In the genomic region with DNA sequence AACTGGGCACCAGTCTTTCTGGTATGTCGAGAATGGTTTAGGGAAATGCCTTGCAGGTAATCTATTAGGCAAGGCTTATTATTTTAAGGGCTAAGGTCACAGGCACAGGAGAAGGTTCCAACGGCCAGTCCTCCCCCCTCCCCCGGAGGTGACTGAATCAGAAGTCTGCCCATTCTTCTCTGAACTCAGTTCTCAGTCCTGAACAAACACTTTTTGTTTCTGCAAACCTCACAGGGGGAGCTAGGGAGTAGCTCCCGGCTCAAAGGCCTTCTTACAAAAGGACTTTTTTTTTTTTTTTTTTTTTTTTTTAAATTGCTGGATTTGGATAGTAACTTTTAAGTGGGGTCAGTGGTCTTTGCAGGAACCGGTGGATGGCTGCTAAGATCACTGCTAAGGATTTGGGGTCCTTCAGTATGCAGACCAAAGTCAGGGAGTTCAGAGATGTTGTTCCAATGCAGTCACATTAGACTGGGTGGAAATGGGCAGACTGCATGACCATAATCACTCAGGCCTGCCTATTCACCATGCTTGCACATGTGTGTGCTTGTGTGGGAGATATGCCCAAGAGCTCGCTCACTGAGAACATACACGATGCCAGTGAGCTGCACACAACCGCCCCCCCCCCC, we compare ENCODE assay signal across 11 mouse cellular contexts.
A peak's percentile ranks its signal among the peaks of the same experiment; 100 is the strongest.
DNase-seq lines count a peak whose midpoint lies in the region; ATAC-seq and TF ChIP-seq lines count a peak whose summit lies in the region.
"Had no signal": no experiment of that assay in that cellular context is flagged by ENCODE, and none has a peak within 500 bp of the region (broad histone marks: within the 10 kb centered on the region; RNA-seq: fewer than 3 reads in every experiment).

No protein-coding gene starts in this region.

- DNase-seq in kidney, postnatal 0 days (ENCODE audit: low spot score): no peak
- DNase-seq in kidney, postnatal 25 days: no peak
- peak; percentile 24 for DNase-seq in Muller cell, postnatal 12 days (ENCODE audit: inconsistent ontology term)
- peak; percentile 91 for DNase-seq in midbrain, embryonic 11.5 days (ENCODE audit: low spot score, missing footprints)
- no peak for DNase-seq in adrenal gland, postnatal 36 days
- DNase-seq in spleen, adult 18-20 months: no peak
- no peak for DNase-seq in layer of hippocampus, adult 8-10 months (ENCODE audit: low spot score in 2 of 2)
- DNase-seq: cerebellum, adult 9-10 months; heart, postnatal 14 days had no signal

- no peaks in the 10 kb centered on the region for H3K36me3 ChIP-seq in kidney, postnatal 0 days (ENCODE audit: insufficient read depth, low read length)
- H3K36me3 ChIP-seq in embryonic facial prominence, embryonic 13.5 days: no peaks in the 10 kb centered on the region
- no peaks in the 10 kb centered on the region for H3K36me3 ChIP-seq in midbrain, embryonic 11.5 days (ENCODE audit: control insufficient read depth, insufficient read depth, low read length)

- H3K9me3 ChIP-seq in kidney, postnatal 0 days (replicated peaks; ENCODE audit: low read length): no peaks in the 10 kb centered on the region
- H3K9me3 ChIP-seq in embryonic facial prominence, embryonic 13.5 days: no peaks in the 10 kb centered on the region
- H3K9me3 ChIP-seq in midbrain, embryonic 11.5 days (ENCODE audit: control insufficient read depth, low read length): no peaks in the 10 kb centered on the region

- H3K4me1 ChIP-seq in kidney, postnatal 0 days (replicated peaks; ENCODE audit: insufficient read depth, low read length): no peaks in the 10 kb centered on the region; the same call in 1 of the 2 replicates
- H3K4me1 ChIP-seq in embryonic facial prominence, embryonic 13.5 days: peaks cover 43% of the 10 kb centered on the region
- H3K4me1 ChIP-seq in midbrain, embryonic 11.5 days (ENCODE audit: control insufficient read depth, insufficient read depth, low read length): peaks cover 51% of the 10 kb centered on the region

- TF ChIP-seq CTCF in kidney, postnatal 0 days (IDR thresholded peaks at IDR 0.05; ENCODE audit: low read depth): peak; percentile 12; the same call in 1 of the 2 replicates

- no peak overlapping the region for H3K4me2 ChIP-seq in kidney, postnatal 0 days (ENCODE audit: low read length)
- 0 out of 2 replicates have a peak overlapping the region, but pooled peaks have one; percentile 64 for H3K4me2 ChIP-seq in embryonic facial prominence, embryonic 13.5 days
- no peak overlapping the region for H3K4me2 ChIP-seq in midbrain, embryonic 11.5 days

- no peak for ATAC-seq in kidney, postnatal 0 days (replicated peaks; ENCODE audit: low FRiP score, low read depth)
- no peak for ATAC-seq in embryonic facial prominence, embryonic 13.5 days (ENCODE audit: insufficient number of reproducible peaks, insufficient read depth, low FRiP score, low TSS enrichment, low read depth)
- ATAC-seq in midbrain, embryonic 11.5 days (ENCODE audit: low FRiP score): no peak

- no peak overlapping the region for H3K9ac ChIP-seq in kidney, postnatal 0 days (ENCODE audit: low read depth, low read length)
- H3K9ac ChIP-seq in embryonic facial prominence, embryonic 13.5 days: no peak overlapping the region
- H3K9ac ChIP-seq in midbrain, embryonic 11.5 days (ENCODE audit: low read length): no peak overlapping the region
- H3K9ac ChIP-seq: liver, embryonic 14.5 days had no signal

- H3K27me3 ChIP-seq in kidney, postnatal 0 days (ENCODE audit: insufficient read depth, low read length): peaks cover 42% of the 10 kb centered on the region
- peaks cover 69% of the 10 kb centered on the region for H3K27me3 ChIP-seq in embryonic facial prominence, embryonic 13.5 days
- peaks cover 10% of the 10 kb centered on the region for H3K27me3 ChIP-seq in midbrain, embryonic 11.5 days (ENCODE audit: control insufficient read depth, insufficient read depth, low read length)

- H3K4me3 ChIP-seq in kidney, postnatal 0 days (replicated peaks; ENCODE audit: low read depth, low read length): no peak overlapping the region
- H3K4me3 ChIP-seq in embryonic facial prominence, embryonic 13.5 days: no peak overlapping the region
- no peak overlapping the region for H3K4me3 ChIP-seq in midbrain, embryonic 11.5 days (ENCODE audit: low read depth, low read length)

- 25% methylated on average over 8 of the region's 8 CpGs for WGBS in kidney, postnatal 0 days
- WGBS in embryonic facial prominence, embryonic 13.5 days: 12% methylated on average over 8 of the region's 8 CpGs
- WGBS in midbrain, embryonic 11.5 days: 14% methylated on average over 8 of the region's 8 CpGs

- H3K27ac ChIP-seq in kidney, postnatal 0 days: no peak overlapping the region
- H3K27ac ChIP-seq in embryonic facial prominence, embryonic 13.5 days: no peak overlapping the region
- H3K27ac ChIP-seq in midbrain, embryonic 11.5 days (ENCODE audit: low read depth, low read length): no peak overlapping the region
- H3K27ac ChIP-seq: liver, embryonic 14.5 days had no signal

Comparison
In these comparisons a context has a peak if more than half of its experiments do, and no peak if none do; other contexts are left out.
1. DNase-seq: peak in Muller cell, postnatal 12 days (single experiment) and midbrain, embryonic 11.5 days (single experiment); none in kidney, postnatal 0 days (single experiment), kidney, postnatal 25 days (0 of 2), adrenal gland, postnatal 36 days (0 of 2), spleen, adult 18-20 months (0 of 2) and layer of hippocampus, adult 8-10 months (0 of 2).